Mouse (Mus musculus): ENCODE measurements around the gene Nosip.

- no peak for TF ChIP-seq CTCF (IDR thresholded peaks at IDR 0.05; ENCODE audit: borderline replicate concordance, control insufficient read depth, extremely low read depth, insufficient read depth, low read length, poor library complexity)
- peak; percentile 57; the same call in 1 of the 2 replicates for TF ChIP-seq POLR2A (IDR thresholded peaks at IDR 0.05; ENCODE audit: control insufficient read depth, extremely low read depth, insufficient read depth, low read length, poor library complexity)
These were observed at the start of gene Nosip, which contains the start of gene Prrg2 for GRCm38 (mm10) chr7:45062239-45062835.
